9 mouse cellular contexts compared by ENCODE assay signal in the genomic region with DNA sequence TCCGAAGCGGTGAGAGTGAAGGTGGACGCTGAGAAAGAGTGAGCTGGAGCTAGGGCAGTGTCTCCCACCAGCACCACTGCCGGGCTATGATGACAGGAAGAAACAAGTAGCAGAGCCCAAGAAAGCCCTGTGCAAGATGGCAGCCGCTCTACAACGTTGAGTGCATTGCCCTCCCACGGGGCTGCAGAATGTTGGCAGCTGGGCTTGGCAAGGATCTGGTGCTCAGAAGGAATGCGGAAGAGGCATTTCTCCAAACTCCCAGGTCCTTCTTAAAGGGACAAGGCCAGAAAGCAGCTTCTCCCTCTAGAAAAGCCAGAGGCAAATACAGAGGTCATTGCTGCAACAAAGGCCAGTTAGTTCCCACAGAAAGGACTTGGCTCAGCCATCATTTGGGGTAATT.
DNase-seq lines count a peak whose midpoint lies in the region; ATAC-seq lines count a peak whose summit lies in the region.
"Had no signal": no experiment of that assay in that cellular context is flagged by ENCODE, and none has a peak within 500 bp of the region (broad histone marks: within the 10 kb centered on the region; RNA-seq: fewer than 3 reads in every experiment).

No protein-coding gene starts in this region.

- no peak overlapping the region for H3K9ac ChIP-seq in forebrain, embryonic 14.5 days (ENCODE audit: low read length)
- H3K9ac ChIP-seq in forebrain, embryonic 15.5 days (replicated peaks), result no peak overlapping the region
- H3K9ac ChIP-seq: lung, embryonic 15.5 days had no signal

- no peaks in the 10 kb centered on the region; the same call in 1 of the 2 replicates for H3K36me3 ChIP-seq in forebrain, embryonic 14.5 days (ENCODE audit: control insufficient read depth, insufficient read depth, low read length)
- no peaks in the 10 kb centered on the region for H3K36me3 ChIP-seq in forebrain, embryonic 15.5 days
- H3K36me3 ChIP-seq: lung, embryonic 15.5 days had no signal

- H3K4me3 ChIP-seq in forebrain, embryonic 14.5 days (ENCODE audit: low read depth, low read length), result no peak overlapping the region
- no peak overlapping the region for H3K4me3 ChIP-seq in forebrain, embryonic 15.5 days
- H3K4me3 ChIP-seq: lung, embryonic 15.5 days had no signal

- no peak overlapping the region for H3K4me2 ChIP-seq in forebrain, embryonic 14.5 days (ENCODE audit: low read length)
- no peak overlapping the region for H3K4me2 ChIP-seq in forebrain, embryonic 15.5 days (replicated peaks)
- H3K4me2 ChIP-seq: lung, embryonic 15.5 days had no signal

- WGBS in forebrain, embryonic 14.5 days, result 82% methylated on average over 8 of the region's 8 CpGs
- 80% methylated on average over 8 of the region's 8 CpGs for WGBS in forebrain, embryonic 15.5 days

- H3K9me3 ChIP-seq in forebrain, embryonic 14.5 days (replicated peaks; ENCODE audit: control insufficient read depth, low read length), result no peaks in the 10 kb centered on the region
- H3K9me3 ChIP-seq in forebrain, embryonic 15.5 days, result no peaks in the 10 kb centered on the region
- H3K9me3 ChIP-seq: lung, embryonic 15.5 days had no signal

- DNase-seq in forebrain, embryonic 14.5 days (ENCODE audit: low spot score), result peak; percentile 16
- peak; percentile 4 for DNase-seq in ovary, adult 18-20 months (ENCODE audit: low spot score)
- DNase-seq in ovary, postnatal 10 days (ENCODE audit: low spot score), result no peak
- DNase-seq in kidney, postnatal 14 days, result peak; percentile 33
- peak; percentile 48 for DNase-seq in testis, postnatal 10 days (ENCODE audit: low spot score)
- no peak for DNase-seq in urinary bladder, adult 2 months (ENCODE audit: low spot score)
- no peak for DNase-seq in thymus, postnatal 0 days (ENCODE audit: low spot score)

- no peaks in the 10 kb centered on the region for H3K4me1 ChIP-seq in forebrain, embryonic 14.5 days (ENCODE audit: control insufficient read depth, insufficient read depth, low read length)
- no peaks in the 10 kb centered on the region for H3K4me1 ChIP-seq in forebrain, embryonic 15.5 days
- H3K4me1 ChIP-seq: lung, embryonic 15.5 days had no signal

- no peak overlapping the region for H3K27ac ChIP-seq in forebrain, embryonic 14.5 days (ENCODE audit: low read depth, low read length)
- H3K27ac ChIP-seq in forebrain, embryonic 15.5 days (replicated peaks), result no peak overlapping the region
- H3K27ac ChIP-seq: lung, embryonic 15.5 days had no signal

- ATAC-seq in forebrain, embryonic 14.5 days, result no peak
- ATAC-seq in forebrain, embryonic 15.5 days (replicated peaks), result no peak

- H3K27me3 ChIP-seq in forebrain, embryonic 14.5 days (replicated peaks; ENCODE audit: control insufficient read depth, insufficient read depth, low read length), result no peaks in the 10 kb centered on the region
- no peaks in the 10 kb centered on the region for H3K27me3 ChIP-seq in forebrain, embryonic 15.5 days
- H3K27me3 ChIP-seq: lung, embryonic 15.5 days had no signal

Comparison
In these comparisons a context has a peak if more than half of its experiments do, and no peak if none do; other contexts are left out.
1. DNase-seq: peak in forebrain, embryonic 14.5 days (single experiment), ovary, adult 18-20 months (single experiment), kidney, postnatal 14 days (single experiment) and testis, postnatal 10 days (single experiment); none in ovary, postnatal 10 days (single experiment), urinary bladder, adult 2 months (single experiment) and thymus, postnatal 0 days (single experiment).